Mouse (Mus musculus) liver, embryonic 14.5 days (tissue): Measurements from ENCODE around the gene Olfr781.

ENCODE experiments used
- CTCF ChIP-seq: IDR thresholded peaks from 2 replicates; pipeline ENCODE4 v1.5.1; 2016; ENCODE audit warnings: antibody characterized with exemption, low read depth, control low read depth
- EP300 ChIP-seq: IDR thresholded peaks from 2 replicates; pipeline ENCODE4 v1.6.1; 2016; ENCODE audit warnings: antibody characterized with exemption, low read depth

DNA sequence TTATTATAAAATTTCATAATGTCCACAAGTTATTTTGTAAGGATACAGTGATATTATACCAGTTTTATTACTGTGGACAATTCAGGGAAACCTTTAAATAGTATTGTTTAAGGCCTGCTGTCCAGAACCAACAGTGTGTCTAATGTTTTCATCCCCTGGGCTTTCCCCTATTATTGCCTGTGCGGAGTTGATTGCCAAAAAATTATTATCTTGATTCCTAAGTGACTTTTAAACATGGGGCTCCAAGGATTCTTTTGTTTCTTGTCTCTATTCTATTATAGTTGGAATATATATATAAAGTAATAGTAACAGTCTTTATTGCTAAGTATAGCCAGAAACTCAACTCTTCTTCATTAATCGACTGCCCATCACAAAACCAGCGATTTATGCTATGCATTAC, 10.8 kb upstream of the Olfr781 start, which contains the start of gene Olfr780:
- TF ChIP-seq CTCF (no peak), EP300 (no peak)
